Mouse (Mus musculus): ENCODE data around the gene Exoc1. TPM values are rescaled to one million over a fixed set of nuclear protein-coding genes. Genes with fewer than 3 reads are reported as not detected.

Gene Exoc1
- polyA plus RNA-seq, 1 experiment from 2014 or later: 19.0 TPM

DNA sequence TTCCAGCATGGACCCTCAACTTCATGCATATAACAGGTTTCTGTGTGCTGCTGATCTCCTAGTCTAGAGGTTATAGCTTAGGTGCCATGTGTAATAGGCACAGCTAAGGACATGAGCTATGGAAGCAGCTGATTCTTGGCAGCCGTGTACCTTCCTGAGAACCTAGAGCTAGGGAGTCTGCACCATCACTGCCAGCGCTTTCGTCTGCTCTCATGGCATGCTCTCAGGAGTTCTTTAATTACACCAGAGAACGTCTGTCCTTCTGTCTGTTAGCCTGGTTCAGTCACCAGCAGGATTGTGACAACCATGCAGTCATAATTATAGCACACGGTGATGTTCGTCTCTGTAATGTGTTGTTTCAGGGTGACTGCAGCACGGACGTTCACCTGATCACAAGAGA is 86.2 kb downstream of the Exoc1 start:
- H3K4me2 ChIP-seq: no peak overlapping the region
- ATAC-seq: no peak
- H3K4me3 ChIP-seq: no peak overlapping the region
- no peak overlapping the region for H3K27ac ChIP-seq
- no peaks in the 10 kb centered on the region for H3K9me3 ChIP-seq (replicated peaks)
- no peaks in the 10 kb centered on the region for H3K4me1 ChIP-seq
- WGBS (ENCODE audit: insufficient replicate concordance): 88% methylated on average over 8 of the region's 8 CpGs
- no peaks in the 10 kb centered on the region for H3K27me3 ChIP-seq (replicated peaks)
- H3K36me3 ChIP-seq: peaks cover 92% of the 10 kb centered on the region
- H3K9ac ChIP-seq: no peak overlapping the region

GRCm38 (mm10) chr5:76616196-76616747 is 87.2 kb downstream of the Exoc1 start:
- Histone ChIP-seq H3K4me2 (no peak overlapping the region), H3K27me3 (replicated peaks) (no peaks in the 10 kb centered on the region), H3K36me3 (peaks cover 84% of the 10 kb centered on the region), H3K4me3 (no peak overlapping the region), H3K9me3 (replicated peaks) (no peaks in the 10 kb centered on the region), H3K27ac (no peak overlapping the region), H3K4me1 (no peaks in the 10 kb centered on the region), H3K9ac (no peak overlapping the region)
- 95% methylated on average over 2 of the region's 2 CpGs for WGBS (ENCODE audit: insufficient replicate concordance)
- ATAC-seq: no peak

DNA sequence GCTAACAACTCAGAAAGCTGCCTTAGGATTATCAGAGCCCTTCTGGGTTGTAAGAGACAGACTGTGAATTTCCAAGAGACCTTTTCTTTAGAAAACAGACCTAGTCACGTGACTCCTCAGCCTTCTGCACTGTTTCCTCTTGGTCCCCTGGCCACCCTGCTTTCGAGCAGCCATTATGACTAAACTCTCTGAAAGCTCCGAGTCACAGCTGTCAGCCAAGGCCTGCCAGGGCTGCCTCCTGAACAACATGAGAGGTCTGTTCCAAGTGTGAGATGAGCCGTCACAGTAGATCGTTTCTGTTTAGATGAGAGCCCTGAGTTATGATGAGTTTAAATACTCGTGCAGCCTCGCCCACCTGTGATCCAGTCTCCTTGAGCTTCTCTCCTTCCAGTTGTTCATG is 89.6 kb downstream of the Exoc1 start:
- H3K4me1 ChIP-seq: no peaks in the 10 kb centered on the region
- H3K4me3 ChIP-seq: no peak overlapping the region
- H3K4me2 ChIP-seq: no peak overlapping the region
- H3K27ac ChIP-seq: no peak overlapping the region
- peaks cover 79% of the 10 kb centered on the region for H3K36me3 ChIP-seq
- ATAC-seq: no peak
- WGBS (ENCODE audit: insufficient replicate concordance): 81% methylated on average over 7 of the region's 7 CpGs
- H3K9ac ChIP-seq: no peak overlapping the region
- H3K27me3 ChIP-seq (replicated peaks): no peaks in the 10 kb centered on the region
- H3K9me3 ChIP-seq (replicated peaks): no peaks in the 10 kb centered on the region

Other genes with a start within 250 kb of the Exoc1 start
- 3.6 and 4.1 TPM in 2 replicates for gene Clock, start 224.5 kb upstream of the Exoc1 start, polyA plus RNA-seq (2016; fragmentation: Nextera tagmentation; extraction: Ambion mirVana)
- gene Pdcl2, start 198.2 kb upstream of the Exoc1 start, polyA plus RNA-seq (2016; fragmentation: Nextera tagmentation; extraction: Ambion mirVana): not detected in 2 replicates
- not detected in 2 replicates for gene Nmu, start 165.5 kb upstream of the Exoc1 start, polyA plus RNA-seq (2016; fragmentation: Nextera tagmentation; extraction: Ambion mirVana)
- gene Gm7271, start 45.3 kb upstream of the Exoc1 start, polyA plus RNA-seq (2016; fragmentation: Nextera tagmentation; extraction: Ambion mirVana): not detected in 2 replicates
- 6.1 and 6.5 TPM in 2 replicates for gene Cep135, start 59.4 kb downstream of the Exoc1 start, polyA plus RNA-seq (2016; fragmentation: Nextera tagmentation; extraction: Ambion mirVana)
- gene C530008M17Rik, start 127.2 kb downstream of the Exoc1 start, polyA plus RNA-seq (2016; fragmentation: Nextera tagmentation; extraction: Ambion mirVana): 12.2 and 13.9 TPM in 2 replicates

Measured in liver, embryonic 12.5 days (tissue).